Mouse (Mus musculus): Measurements from ENCODE around the gene Ptgis.
A peak's percentile ranks its signal among the peaks of the same experiment; 100 is the strongest.
"Not testable (repeated sequence)": the region's sequence is repeated elsewhere in the genome, so short reads cannot be mapped to it uniquely, and the experiment has no call there.

Gene Ptgis

DNA sequence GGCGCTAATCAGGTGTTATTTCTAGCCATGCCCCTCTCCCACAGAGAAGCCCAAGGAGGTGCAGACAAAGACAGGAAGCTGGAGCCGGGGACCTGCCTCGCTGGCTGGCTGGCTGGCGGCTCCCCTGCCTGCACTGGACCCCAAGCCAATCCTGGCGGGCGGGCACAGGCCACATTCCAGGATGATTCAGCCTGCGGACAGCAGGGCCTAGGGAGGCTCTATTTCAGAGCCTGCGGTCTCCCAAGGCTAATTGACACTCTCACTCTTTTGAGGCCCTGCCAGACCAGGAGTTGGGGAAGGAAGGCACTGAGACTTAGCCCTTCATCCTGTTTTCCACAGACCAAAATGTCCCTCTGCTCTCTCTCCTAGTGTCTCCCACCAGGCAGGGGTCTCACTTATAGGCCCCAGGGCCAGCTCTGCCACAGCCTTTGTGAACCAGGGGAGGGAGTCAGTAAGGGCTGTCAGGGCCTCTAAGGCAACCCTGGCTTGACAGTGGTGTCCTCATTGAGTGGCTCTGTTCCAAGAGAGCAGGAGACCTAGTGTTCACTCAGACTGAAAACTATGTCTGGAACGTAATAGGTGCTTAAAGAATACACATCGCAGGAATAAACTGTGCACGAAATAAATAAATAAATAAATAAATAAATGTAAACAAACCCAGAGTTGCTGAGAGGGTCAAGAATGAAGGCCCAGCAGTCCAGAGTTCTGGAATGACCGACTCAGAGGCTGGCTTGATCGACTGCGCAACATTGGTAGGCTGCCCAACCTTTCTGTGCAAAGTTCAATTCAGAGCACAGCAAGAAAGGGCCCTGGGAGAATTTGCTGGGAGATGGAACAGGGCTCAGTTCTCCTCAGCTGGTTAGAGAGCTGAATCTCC lies 8.0 kb downstream of the Ptgis start:
- DNase-seq (ENCODE audit: low read depth, low spot score), result no peak

DNA sequence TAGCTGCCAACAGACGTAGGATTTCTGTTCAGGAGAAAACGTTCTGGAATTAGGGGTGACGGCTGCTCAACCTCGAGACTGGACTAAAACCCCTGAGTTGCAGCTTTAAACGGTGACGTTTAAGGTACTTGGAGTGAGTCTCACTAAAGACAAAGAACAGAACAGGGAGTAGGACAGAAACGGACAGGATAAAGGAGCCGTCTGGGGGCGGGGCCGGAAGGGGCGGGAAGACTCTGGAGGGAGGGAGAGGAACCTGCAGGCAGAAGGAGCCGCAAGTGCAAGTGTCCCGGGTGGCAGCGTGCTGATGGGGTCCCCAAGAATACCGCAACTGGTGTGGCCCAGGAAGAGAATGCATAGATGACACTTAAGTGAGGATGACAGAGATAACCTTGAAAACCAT lies 9.8 kb downstream of the Ptgis start:
- no peak for DNase-seq (ENCODE audit: low read depth, low spot score)

DNA sequence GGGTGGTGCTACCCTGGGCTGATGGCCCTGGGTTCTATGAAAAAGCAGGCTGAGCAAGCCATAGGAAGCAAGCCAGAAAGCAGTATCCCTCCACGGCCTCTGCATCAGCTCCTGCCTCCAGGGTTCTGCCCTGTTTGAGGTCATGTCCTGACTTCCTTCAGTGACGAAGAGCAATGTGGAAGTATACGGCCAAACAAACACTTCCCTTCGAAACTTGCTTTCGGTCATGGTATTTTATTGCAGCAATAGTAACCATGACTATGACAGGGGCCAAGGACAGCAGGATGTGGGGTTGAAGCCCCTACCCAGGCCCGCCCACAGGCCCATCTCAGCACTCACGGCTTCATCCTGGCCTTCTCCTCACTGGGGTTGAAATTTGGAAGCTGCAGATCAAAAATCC lies 15.5 kb downstream of the Ptgis start:
- DNase-seq (ENCODE audit: low read depth, low spot score), result no peak

DNA sequence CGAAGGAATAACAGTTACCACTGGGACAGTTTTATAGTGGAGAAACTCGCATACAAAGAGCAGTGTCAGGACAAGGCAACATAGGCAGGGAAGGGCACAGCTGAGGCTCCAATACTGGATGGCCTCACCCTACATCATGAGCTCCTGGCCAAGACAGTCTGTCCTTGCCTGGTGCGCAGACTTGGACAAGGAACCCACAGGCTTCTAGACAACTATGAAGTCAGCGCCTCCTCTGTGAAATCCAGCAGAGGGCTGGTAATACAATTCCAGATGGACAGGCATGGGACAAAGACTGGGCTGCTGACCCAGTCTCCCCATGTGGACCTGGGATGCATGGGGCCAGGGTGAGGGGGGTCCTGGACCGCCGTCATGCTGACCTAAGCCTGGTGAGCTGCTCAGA lies 16.2 kb downstream of the Ptgis start:
- no peak for DNase-seq (ENCODE audit: low read depth, low spot score)

DNA sequence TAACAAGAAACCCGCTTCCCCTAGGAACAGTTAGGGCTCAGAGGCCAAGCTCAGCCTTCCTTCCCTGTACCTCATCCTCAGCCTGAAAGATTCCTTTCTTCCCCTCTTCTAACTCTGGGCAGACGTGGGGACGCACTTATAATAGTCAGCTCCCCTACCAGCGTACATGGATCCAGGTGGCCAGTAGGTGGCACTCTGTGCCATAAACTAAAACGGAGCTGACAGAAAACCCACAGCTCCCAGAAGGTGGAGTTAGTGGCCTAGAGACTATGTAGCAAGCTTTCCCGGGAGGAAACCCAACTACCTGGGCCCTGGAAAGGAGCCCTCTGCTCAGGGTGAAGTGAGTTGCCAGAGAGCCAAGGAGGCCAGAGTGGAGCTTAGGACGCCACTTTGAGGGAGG lies 18.3 kb downstream of the Ptgis start:
- DNase-seq (ENCODE audit: low read depth, low spot score), result peak; percentile 67

DNA sequence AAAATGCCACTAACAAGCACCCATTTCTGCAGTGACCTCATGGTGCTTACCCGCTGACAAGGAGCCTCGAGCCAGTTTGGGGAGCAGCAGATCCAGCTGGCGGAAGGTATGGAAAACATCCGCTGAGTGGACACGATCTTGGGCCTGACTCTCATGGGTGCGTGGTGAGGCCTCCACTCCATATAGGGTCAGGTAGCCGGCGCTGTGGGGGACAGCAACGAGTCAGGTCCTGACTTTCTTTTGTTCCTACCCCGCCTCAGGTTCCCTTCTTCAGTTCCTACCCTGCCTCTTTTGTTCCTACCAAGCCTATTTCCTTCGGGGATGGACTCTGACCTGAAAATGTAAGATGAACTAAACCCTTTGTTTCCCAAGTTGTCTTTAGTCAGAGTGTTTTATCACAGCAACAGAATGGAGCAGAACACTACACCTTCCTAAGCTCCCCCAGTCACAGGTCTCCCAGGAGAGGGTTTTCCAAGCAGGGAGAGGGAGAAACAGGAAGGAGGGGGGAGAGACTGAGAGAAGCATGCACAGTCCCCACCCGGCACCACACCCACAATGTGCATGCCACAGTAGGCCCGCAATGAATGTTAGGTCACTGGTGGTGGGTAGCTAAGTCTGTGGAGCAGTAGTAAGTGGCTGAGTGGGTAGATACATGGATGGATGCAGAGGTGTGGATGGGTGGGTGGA lies 19.1 kb downstream of the Ptgis start:
- no peak for DNase-seq (ENCODE audit: low read depth, low spot score)

- no peak for DNase-seq (ENCODE audit: low read depth, low spot score)
Observed at GRCm38 (mm10) chr2:167220736-167221135, 19.7 kb downstream of the Ptgis start.

GRCm38 (mm10) chr2:167219154-167219775 lies 21.1 kb downstream of the Ptgis start:
- peak; percentile 86 for DNase-seq (ENCODE audit: low read depth, low spot score)

DNA sequence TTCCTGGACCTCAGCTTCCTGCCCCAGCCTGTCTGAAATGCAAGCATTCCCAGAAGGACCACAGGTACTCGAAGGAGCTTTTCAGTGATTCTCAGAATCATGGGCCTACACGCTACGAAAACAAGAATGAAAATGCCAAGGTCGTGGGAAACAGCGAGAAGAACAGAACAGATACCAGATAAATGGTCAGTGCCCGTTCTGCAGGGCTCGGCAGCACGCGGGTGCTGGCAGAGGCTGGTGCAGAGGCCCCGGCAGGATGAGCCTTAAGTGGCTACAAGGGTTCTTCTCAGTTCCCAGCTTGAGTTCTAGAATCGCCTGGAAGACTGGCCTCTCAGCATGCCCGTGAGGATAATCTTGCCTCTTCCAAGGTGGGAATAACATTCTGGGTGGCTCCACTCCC lies 26.7 kb downstream of the Ptgis start:
- DNase-seq (ENCODE audit: low read depth, low spot score), result no peak

DNA sequence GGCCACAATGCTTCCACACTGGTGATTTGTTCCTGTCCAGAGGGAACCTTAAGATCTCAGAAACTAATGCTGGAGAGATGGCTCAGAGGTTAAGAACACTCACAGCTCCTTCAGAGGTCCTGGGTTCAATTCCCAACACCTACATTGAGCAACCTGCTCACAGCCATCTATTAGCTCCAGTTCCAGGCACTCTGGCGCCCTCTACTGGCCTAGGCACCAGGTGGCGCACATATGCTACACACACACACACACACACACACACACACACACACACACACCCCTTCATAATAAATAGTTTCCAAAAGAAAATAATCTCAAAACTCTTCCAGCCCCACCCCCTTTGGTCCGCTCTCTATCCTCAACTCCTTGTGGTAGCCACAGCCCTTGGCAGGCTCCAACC lies 27.3 kb downstream of the Ptgis start:
- peak; percentile 44 for DNase-seq (ENCODE audit: low read depth, low spot score)

DNA sequence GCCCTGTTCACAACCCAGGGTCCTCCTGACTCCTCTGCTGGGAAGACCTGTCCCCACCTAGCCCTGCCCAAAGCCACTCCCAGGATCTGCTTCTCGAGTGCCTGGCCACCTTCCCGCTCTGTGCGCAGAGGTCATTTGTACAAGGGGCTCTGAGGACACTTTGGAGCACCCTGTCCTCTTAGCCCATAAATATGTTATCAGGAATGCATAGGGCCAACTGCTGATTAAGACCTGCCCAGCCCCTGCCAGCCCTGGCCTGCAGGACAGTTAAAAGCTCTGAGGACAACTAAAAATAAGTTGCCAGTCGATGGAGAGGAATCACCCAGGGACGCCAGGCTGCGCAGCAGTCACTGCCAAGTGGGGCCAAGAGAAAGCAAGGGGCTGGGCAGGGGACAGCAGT lies 27.9 kb downstream of the Ptgis start:
- DNase-seq (ENCODE audit: low read depth, low spot score), result no peak

DNA sequence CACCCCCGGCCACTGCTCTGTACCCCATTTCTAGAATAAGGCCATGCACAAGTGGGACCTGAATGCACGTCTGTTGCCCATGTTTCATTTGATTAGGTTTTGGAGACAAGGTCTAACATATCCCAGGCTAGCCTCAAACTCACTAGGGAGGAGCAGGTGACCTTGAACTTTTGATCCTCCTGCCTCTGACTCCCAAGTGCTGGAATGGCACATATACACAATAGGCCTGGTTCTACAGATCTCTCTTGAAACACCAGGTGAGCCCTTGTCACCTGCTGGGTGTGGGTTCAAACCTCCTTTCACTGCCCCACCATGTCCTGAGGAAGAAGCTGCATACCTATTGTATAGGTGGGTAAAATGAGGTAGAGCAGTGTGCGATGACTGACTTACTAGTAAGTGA lies 28.3 kb downstream of the Ptgis start:
- no peak for DNase-seq (ENCODE audit: low read depth, low spot score)

DNA sequence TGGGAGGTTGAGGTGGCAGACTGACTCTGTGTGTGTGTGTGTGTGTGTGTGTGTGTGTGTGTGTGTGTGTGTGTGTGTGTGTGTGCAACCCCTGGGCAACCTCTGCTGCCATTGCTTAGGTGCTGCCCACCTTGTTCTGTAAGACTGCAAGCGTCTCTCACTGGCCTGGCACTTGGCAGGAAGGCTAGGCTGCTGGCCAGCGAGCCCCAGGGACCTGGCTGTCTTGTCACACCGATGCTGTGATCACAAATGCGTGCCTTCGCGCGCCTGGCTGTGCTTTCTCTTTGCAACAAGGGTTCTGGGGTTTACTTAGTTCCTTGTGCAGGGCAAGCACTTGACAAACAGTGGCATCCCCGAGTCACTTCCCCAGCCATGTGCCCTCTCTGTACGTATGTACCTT lies 30.5 kb downstream of the Ptgis start:
- DNase-seq (ENCODE audit: low read depth, low spot score), result no peak

DNA sequence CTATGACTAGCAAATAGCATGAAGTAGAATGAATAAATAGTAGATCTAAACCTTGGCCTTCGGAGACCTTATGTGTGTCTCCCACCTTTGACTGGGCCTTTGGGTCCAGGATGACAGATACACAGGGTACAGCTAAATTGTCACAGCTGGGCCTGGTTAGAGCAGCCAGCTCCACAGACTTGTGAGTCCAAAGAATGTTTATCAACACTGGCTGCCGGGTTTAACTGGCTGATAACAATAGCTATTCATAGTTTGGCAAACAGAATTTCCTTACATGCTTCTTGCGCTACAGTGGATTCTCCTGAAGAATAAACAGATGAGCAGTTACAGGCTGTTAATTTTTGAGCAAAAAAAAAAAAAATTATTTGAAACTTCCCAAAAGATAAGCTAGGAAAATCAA lies 31.4 kb downstream of the Ptgis start:
- DNase-seq (ENCODE audit: low read depth, low spot score), result no peak

DNA sequence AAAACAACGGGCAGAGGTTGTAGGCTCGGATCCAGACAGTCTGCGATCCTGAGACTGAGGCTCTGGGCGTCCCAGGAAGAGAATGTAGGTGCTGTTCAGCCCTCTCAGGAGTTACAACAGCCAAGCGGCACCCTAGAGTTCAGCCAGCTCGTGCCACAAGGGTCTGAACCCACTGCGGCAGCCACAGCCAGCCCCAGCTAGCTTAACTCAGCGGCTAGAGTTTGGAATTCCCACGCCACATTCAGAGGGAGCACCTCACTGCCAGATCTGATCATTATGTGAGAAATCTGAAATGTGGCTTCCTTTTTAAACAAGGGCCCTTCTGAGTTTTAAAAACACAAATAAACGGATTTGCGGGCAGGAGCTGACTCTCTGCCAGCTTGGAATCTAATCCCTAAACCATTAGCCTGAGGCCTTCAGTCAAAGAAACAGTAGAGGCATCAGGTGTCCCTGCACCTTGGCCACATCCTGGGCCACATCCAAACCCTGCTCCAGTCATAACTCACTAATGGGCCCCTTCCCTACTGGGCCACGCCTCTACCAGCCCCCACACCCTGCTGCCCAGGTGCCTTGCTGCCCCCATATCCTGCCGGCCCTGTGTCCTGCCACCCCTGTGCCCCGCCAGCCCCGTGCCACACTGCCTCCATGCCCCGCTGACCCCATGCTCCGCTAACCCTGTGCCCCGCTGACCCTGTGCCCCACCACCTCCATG lies 34.3 kb downstream of the Ptgis start:
- no peak for DNase-seq (ENCODE audit: low read depth, low spot score)

DNA sequence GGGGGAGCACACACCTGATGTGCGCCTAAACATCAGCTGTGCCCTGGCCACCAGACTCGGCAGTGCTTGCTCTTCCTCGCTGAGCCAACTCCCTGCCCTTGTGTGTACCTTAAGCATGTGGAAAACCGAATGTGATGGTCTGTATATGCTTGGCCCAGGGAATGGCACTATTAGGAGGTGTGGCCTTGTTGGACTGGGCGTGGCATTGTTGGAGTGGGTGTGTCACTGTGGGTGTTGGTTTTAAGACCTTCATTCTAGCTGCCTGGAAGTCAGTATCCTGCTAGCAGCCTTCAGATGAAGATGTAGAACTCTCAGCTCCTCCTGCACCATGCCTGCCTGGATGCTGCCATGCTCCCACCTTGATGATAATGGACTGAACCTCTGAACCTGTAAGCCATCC lies 35.7 kb downstream of the Ptgis start:
- DNase-seq (ENCODE audit: low read depth, low spot score), result not testable (repeated sequence)

DNA sequence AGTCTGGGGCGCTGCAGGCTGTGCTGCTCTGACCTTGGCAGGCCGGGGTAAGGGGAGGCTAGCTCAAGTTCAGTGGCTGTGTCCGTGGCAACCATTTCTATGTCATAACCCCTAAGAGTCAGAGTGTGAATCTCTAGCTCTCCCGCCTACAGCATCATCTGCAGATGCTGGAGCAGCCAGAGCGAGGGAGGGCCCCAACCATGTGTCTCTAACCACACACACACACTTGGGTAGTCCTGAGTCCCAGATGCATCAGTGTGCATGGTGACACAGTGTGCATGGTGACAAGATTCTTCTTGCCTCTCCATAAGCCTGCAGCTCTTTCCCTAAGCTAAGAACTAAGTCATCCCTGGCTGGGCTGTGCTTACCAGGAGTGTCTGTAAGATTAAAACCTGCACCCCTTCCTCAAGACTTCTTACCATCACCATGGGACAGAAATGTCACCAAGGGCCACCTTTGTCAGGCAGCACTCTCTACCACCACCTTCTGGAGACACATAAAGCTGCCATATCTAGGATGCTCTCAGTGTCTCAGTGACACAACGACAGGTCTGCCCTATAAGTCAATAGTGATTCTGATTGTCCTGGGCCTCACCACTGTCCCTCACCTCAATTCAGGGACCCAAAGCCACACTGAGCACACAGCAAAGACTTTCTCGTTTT lies 36.8 kb downstream of the Ptgis start:
- peak; percentile 48 for DNase-seq (ENCODE audit: low read depth, low spot score)

DNA sequence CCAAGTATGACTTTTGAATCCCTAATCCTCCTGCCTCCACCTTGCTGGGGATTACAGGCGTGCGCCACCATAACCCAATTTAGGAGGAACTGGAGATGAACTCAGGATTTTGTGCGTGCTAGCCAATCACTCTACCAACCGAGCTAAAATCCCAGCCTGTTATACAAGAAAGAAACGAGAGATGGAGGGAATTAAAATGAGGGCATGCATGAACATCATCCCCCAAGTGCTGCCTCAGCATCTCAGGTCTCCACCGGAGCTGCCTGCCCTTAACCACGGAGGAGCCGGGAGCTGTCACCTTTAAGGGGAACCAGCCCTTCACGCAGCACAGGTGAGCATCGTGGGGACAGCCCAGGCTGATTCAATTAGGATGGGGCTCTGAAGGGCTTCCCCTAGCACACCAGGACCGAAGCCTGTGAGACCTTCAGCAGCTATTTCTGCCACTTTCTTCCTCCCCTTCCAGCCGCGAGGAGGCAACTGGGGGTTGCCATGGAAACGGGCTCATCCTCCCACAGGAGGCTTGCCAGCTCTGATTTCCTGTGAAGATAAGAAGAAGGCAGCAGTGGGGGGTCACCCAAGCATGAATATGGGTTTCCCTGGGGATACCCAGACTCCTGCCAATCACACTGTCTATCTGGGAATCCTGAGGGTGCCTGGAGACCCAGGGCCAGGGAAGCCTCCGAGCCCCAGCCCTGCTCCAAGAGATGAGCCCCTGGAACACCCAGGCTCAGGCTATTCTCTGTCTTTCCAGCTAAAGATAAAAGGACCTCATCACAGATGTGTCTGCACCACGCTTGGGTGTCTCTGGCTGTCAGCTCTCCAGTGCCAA lies 38.7 kb downstream of the Ptgis start:
- peak; percentile 28 for DNase-seq (ENCODE audit: low read depth, low spot score)

GRCm38 (mm10) chr2:167198660-167199427 lies 41.6 kb downstream of the Ptgis start:
- DNase-seq (ENCODE audit: low read depth, low spot score), result no peak

DNA sequence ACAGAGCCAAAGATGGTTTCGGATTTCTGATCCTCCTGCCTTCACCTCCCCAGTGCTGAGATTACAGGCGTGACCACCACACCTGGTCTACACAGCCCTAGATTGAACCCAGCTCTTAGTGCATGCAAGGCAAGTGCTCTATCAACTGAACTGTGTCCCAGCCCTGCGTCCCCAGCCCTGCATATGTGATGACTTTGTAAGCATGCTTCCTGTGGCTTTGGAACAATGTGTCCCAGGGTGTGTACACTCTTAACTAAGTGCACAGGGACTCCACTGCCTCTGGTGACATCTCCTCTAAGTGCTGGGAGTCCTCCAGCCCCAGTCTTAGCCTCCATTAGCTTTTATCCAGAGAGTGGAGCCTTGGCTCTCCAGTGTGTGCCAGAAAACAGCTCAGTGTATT lies 47.0 kb downstream of the Ptgis start:
- DNase-seq (ENCODE audit: low read depth, low spot score), result no peak
